Mouse (Mus musculus) lung, adult 2 months (tissue): ENCODE data around the gene Coil. TPM values are rescaled to one million over a fixed set of nuclear protein-coding genes. Genes with fewer than 3 reads are reported as not detected.

Experiments
- DNase-seq: peaks from one replicate; pipeline ENCODE4 v3.0.0; 2022
- H3K4me1 ChIP-seq: fragments of 200-500 bp; 2 replicates; pipeline ENCODE4 v1.6.1; 2011; ENCODE audit warnings: low read length; ENCODE audit not compliant: control insufficient read depth, insufficient read depth
- H3K4me3 ChIP-seq: fragments of 200-500 bp; replicated peaks from 2 replicates; pipeline ENCODE3; 2011; ENCODE audit warnings: low read depth, mild to moderate bottlenecking, control low read depth, low read length; ENCODE audit errors: extremely low read depth
- CTCF ChIP-seq: fragments of 200-500 bp; IDR thresholded peaks from 2 replicates; pipeline ENCODE4 v1.5.1; 2011; ENCODE audit warnings: mild to moderate bottlenecking, low read length, control low read depth; ENCODE audit not compliant: insufficient read depth
- POLR2A ChIP-seq: fragments of 200-500 bp; IDR thresholded peaks from 2 replicates; pipeline ENCODE4 v1.6.1; 2011; ENCODE audit warnings: low read depth, mild to moderate bottlenecking, control low read depth, low read length, borderline replicate concordance; ENCODE audit errors: extremely low read depth
- WGBS: fragments of 180-500 bp; shearing (Covaris S2); methylation state at CpG from one replicate; pipeline ENCODE4 v1.1.7; 2018; 5-methylcytosine and 5-hydroxymethylcytosine counted together
- polyA plus RNA-seq: library from polyadenylated mRNA; depleted of rRNA; stranded (reverse); fragments of >200 nt; gene quantifications from 2 replicates; pipeline ENCODE4 v1.2.3, GENCODE M21; 2012

The Coil gene
- polyA plus RNA-seq, 1 experiment = 3.5 TPM

GRCm38 (mm10) chr11:89017514-89018182 lies 47.6 kb downstream of the Coil start:
- TF ChIP-seq POLR2A = no peak
- no peak for TF ChIP-seq CTCF
- peaks cover 5% of the 10 kb centered on the region; the same call in 1 of the 2 replicates for H3K4me1 ChIP-seq
- WGBS = 77% methylated on average over 9 of the region's 9 CpGs
- no peak for DNase-seq
- no peak overlapping the region for H3K4me3 ChIP-seq

GRCm38 (mm10) chr11:89020681-89021305 lies 50.7 kb downstream of the Coil start:
- 69% methylated on average over 9 of the region's 9 CpGs for WGBS
- DNase-seq = no peak
- no peak overlapping the region for H3K4me3 ChIP-seq
- peaks cover 7% of the 10 kb centered on the region for H3K4me1 ChIP-seq
- no peak for TF ChIP-seq POLR2A

- TF ChIP-seq POLR2A = no peak
- TF ChIP-seq CTCF = no peak
- 67% methylated on average over 7 of the region's 7 CpGs for WGBS
- no peak for DNase-seq
- no peak overlapping the region for H3K4me3 ChIP-seq
- peaks cover 7% of the 10 kb centered on the region for H3K4me1 ChIP-seq
These were observed 51.6 kb downstream of the Coil start for GRCm38 (mm10) chr11:89021687-89022086.

- 44% methylated on average over 8 of the region's 8 CpGs for WGBS
- H3K4me3 ChIP-seq = no peak overlapping the region
- TF ChIP-seq POLR2A (no peak), CTCF (no peak)
- H3K4me1 ChIP-seq = peaks cover 7% of the 10 kb centered on the region
- DNase-seq = no peak
These were observed 52.2 kb downstream of the Coil start for GRCm38 (mm10) chr11:89022120-89022731.

GRCm38 (mm10) chr11:89023477-89023876 lies 53.4 kb downstream of the Coil start:
- Histone ChIP-seq H3K4me3 (no peak overlapping the region), H3K4me1 (peaks cover 7% of the 10 kb centered on the region)
- no peak for TF ChIP-seq CTCF
- TF ChIP-seq POLR2A = no peak
- 57% methylated on average over 10 of the region's 10 CpGs for WGBS
- no peak for DNase-seq

- no peak overlapping the region for H3K4me3 ChIP-seq
- 11% methylated on average over 11 of the region's 11 CpGs for WGBS
- H3K4me1 ChIP-seq = peaks cover 6% of the 10 kb centered on the region
- no peak for TF ChIP-seq CTCF
- no peak for TF ChIP-seq POLR2A
- peak; percentile 63 for DNase-seq
These were observed 54.3 kb downstream of the Coil start for GRCm38 (mm10) chr11:89024181-89024881.

- no peak overlapping the region for H3K4me3 ChIP-seq
- 72% methylated on average over 3 of the region's 3 CpGs for WGBS
These were observed 55.6 kb downstream of the Coil start for GRCm38 (mm10) chr11:89025603-89026002.

GRCm38 (mm10) chr11:89026117-89026516 lies 56.1 kb downstream of the Coil start:
- TF ChIP-seq CTCF (no peak), POLR2A (no peak)
- no peak overlapping the region for H3K4me3 ChIP-seq
- WGBS = 85% methylated on average over 3 of the region's 3 CpGs
- DNase-seq = no peak
- peaks cover 6% of the 10 kb centered on the region for H3K4me1 ChIP-seq

More at GRCm38 (mm10) chr11:89025603-89026002, 55.6 kb downstream of the Coil start:
- TF ChIP-seq POLR2A = no peak
- no peak for TF ChIP-seq CTCF
- DNase-seq = no peak
- H3K4me1 ChIP-seq = peaks cover 6% of the 10 kb centered on the region

GRCm38 (mm10) chr11:89027955-89028361 lies 57.9 kb downstream of the Coil start:
- TF ChIP-seq POLR2A (no peak), CTCF (no peak)
- 19% methylated on average over 10 of the region's 10 CpGs for WGBS
- Histone ChIP-seq H3K4me3 (no peak overlapping the region), H3K4me1 (peaks cover 4% of the 10 kb centered on the region)
- DNase-seq = peak; percentile 24
